Mouse (Mus musculus): Measurements from ENCODE around the gene Grk4.
"Not testable (repeated sequence)": the region's sequence is repeated elsewhere in the genome, so short reads cannot be mapped to it uniquely, and the experiment has no call there.

Grk4 gene

DNA sequence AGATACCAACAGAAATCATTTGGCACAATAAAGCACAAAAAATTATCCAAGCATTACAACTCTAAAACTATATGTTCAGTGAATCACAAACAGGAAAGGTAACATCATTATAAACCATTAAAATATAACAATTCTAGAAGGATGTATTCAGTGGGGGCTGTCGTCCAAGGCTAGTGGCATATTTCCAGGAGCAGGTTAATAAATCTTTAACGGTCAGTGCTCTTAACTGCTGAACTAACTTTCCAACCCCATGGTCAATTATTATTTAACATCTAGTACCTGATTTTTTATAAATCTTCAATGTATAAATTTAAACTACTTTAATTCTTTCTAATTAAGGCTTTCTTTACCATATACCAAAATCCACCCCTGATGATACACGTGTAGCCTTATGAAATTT is 54.2 kb downstream of the Grk4 start:
- DNase-seq (ENCODE audit: low read depth) = not testable (repeated sequence)

DNA sequence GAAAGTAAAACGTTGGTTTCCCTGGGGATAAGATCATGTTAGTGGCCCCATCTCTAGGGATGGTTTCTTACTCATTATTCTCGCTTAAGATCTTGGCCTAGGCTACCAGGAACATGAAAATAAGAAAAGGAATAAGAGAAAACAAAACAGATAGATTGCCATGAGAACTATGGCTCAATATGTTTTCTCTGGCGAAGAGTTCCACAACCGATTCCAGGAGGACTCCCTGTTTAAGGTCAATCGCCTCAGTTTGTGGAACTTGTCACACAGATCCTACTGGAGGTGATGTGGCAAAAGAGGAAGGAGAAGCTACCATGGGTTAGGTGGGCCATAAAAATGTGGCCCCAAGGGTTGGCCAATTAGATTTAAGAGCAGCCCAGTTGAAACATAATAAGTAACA is 54.6 kb downstream of the Grk4 start:
- DNase-seq (ENCODE audit: low read depth) = no peak

DNA sequence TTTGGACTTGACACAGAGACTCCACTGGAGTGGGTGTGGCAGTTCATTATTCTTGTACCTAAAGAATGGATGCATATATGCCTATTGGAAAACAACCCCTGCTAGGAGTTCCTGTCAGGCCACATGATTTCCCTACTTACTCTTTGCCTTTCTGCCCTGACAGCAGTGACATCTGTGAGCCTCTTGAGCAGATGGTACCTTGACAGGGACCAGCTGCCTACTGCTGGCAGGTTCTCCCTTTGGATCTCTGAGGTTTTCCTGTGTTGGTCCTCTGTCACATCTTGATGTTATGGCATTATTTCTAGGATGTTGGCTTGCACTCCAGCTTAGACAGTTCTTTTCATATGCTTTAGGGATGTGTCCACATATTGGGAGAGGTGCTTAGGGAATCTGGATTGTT is 69.0 kb downstream of the Grk4 start:
- no peak for DNase-seq (ENCODE audit: low read depth)

DNA sequence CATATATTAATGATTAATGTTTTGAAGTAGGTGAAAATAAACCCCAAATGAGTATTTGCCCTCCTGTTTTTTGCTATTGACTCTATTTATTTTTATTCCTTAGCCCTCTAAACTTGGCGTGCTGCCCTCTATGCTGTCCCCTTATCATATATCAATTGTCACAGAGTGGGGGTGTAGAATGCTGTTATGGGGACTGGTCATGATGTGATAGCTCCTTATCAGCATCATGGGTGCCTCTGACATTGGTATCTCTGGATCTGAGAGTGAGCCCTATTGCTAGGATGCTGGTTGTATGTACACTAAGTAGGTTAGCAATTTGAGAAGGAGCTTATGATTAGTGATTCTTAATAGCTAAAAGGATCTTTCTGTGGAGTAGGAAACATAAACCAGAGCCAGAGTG is 70.1 kb downstream of the Grk4 start:
- no peak for DNase-seq (ENCODE audit: low read depth)

DNA sequence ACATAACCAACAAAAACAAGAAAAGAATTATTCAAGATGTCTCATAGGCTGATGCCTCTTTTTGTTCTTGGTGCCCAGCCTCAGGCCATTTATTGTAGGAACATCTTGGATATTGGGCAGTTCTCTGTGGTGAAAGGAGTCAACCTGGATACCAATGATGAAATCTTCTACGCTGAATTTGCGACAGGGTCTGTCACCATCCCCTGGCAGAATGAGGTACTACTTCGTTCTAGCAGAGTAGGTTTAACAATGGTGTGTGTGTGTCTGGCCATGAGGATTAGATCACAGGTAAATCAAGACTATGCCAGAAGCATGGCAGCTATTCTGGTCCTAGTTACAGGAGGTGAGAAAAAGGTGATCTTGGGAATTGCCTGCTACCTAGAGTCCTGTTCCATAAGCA is 91.3 kb downstream of the Grk4 start:
- DNase-seq (ENCODE audit: low read depth) = peak; percentile 30

DNA sequence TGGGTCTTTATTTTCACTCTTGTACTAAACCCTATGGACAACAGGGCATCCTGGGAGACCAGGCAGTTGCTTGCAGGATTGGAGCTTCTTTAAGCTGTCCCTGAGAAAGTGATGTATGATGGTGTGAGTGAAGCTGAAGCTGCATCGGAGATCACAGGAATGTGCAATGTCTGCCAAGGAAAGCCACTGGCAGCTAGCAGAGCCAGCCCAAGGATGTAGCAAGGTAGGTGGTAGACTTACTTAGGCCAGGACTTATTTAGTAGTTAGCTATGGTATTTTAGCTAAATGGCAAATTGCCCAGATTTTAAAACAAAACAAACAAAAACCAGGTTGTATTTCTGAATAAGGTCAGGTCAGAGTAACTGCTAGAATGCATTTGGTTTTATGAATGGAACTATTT is 98.6 kb downstream of the Grk4 start:
- DNase-seq (ENCODE audit: low read depth) = no peak

DNA sequence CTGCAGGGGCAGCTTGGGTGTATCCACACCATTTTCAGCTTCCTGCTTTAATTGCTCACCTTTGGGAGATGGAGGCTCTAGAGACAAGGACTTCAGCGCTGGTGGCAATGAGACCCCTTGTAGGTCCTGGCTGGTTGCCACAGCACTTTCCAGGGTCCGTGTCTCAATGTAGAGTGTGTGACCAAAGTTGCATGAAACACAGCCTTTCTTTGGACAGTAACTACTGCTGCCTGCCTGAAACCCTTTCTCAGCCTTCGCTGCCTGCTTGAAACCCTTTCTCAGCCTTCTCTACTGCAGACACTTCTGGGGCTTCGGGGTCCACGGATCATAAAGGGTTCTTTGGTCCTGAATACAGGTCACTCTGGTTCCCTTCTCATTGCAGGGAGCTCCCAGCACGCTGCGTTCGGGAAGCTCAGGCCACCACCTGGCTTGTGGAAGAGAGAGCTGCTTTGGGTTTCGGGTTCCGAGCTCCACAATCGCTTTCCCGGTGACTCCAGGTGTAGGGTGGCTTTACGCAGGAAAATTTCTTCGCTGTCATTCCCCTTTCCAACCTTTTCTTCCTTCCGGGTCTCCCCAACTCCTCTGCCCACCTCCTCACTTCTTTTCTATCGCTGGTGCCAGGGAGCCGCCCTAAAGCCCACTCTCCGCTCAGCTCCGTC is 100.8 kb downstream of the Grk4 start:
- no peak for DNase-seq (ENCODE audit: low read depth)

DNA sequence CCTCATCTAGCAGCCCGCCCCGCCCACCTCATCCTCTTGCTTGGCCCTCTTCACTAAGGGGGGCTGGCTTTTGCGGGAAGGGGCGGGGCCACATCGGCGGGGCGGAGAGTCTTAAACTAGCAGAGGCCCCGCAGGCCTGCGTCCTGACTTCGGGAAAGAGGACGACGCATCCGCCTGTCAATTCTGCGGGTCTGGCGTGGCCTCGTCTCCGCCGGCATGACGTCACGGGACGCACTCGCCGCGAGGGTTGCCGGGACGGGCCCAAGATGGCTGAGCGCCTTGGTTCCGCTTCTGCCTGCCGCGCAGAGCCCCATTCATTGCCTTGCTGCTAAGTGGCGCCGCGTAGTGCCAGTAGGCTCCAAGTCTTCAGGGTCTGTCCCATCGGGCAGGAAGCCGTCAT is 101.3 kb downstream of the Grk4 start, which contains the start of gene Htt:
Gene Htt (plus strand): TSS at position 232 of the 400 bp plus-strand sequence.
- peak; percentile 98 for DNase-seq (ENCODE audit: low read depth)

DNA sequence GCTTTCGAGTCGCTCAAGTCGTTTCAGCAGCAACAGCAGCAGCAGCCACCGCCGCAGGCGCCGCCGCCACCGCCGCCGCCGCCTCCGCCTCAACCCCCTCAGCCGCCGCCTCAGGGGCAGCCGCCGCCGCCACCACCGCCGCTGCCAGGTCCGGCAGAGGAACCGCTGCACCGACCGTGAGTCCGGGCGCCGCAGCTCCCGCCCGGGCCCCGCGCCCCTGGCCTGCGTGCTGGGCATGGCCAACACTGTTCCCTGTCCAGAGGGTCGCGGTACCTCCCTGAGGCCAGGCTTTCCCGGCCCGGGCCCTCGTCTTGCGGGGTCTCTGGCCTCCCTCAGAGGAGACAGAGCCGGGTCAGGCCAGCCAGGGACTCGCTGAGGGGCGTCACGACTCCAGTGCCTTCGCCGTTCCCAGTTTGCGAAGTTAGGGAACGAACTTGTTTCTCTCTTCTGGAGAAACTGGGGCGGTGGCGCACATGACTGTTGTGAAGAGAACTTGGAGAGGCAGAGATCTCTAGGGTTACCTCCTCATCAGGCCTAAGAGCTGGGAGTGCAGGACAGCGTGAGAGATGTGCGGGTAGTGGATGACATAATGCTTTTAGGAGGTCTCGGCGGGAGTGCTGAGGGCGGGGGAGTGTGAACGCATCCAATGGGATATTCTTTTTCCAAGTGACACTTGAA is 101.9 kb downstream of the Grk4 start:
- DNase-seq (ENCODE audit: low read depth) = peak; percentile 56

DNA sequence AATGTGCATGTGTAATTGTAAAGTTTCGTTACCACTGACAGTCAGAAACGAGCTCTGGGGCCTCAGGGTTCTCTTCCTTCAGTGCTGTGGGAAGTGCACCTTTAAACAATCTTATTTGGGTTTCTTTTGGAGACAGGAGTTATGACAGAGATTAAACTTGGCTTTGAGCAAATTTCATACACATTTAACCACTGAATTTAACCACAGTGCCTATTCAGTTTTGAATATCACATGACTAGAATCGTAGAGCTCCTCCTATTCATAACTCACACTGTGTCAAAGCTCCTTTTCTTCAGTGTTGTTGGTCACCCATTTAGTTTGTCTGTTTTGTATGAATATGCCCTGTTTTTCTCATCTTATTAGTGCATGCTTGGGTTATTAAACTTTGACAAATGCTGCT is 111.6 kb downstream of the Grk4 start:
- peak; percentile 34 for DNase-seq (ENCODE audit: low read depth)

DNA sequence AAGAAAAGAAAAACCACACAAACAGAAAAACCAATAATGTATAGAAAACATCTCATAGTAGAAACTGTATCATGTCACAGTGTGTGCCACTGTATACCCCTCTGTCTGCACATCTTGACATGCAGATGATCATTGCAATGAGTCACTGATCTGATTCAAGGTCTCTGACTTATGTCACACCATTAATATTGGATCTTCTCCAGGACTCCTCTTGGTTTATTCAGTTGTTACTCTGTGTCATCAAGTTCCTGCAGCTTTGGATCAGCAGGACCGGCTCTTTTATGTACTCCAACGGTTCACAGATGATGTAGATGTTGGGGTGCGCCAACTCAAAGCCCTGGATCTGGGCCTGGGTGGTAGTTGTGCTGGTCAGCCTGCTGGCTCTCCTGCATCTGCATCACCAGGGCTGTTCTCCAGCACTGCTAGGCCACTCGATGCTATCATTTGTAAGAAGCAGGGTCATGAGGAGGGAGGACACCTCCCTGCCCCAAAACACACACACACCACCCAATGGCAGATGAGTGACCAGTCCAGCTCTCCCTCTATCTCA is 112.6 kb downstream of the Grk4 start:
- DNase-seq (ENCODE audit: low read depth) = peak; percentile 52

DNA sequence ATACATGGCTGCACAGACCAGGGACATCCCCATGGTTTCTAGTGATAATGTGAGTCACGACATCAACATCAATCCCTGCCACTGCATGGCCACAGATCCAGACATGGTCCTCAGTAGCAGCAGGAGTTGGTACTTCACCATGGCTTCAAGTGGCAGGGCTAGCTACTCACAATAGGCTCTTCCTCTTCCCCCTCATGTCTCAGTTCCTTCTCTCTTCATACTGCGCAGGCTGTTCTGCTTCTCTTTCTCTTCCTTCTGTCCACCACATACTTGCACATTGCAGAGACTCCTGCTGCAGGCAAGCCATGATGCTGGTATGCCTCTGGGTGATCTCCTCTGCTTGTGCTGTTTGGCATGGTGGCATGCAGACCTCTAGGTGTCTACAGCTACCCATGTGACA is 113.2 kb downstream of the Grk4 start:
- no peak for DNase-seq (ENCODE audit: low read depth)

DNA sequence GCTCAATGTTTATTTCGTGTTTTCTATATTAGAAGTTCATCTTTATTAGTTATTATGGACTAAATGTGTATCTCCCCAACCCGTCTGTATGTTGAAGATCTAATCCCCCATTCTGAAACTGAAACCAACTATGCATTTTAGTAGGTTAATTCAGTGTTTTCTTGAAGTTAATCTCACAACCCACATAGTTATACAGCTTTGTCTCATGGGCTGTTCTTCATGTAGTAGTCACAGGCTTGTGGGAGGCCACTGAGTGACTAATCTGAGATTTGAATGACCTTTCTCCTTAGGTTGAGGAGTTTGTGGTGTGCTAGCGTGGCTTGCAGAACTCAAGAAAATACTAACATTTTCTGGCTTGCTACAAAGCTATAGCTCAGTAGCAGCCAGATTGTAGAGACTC is 124.8 kb downstream of the Grk4 start:
- DNase-seq (ENCODE audit: low read depth) = peak; percentile 42

DNA sequence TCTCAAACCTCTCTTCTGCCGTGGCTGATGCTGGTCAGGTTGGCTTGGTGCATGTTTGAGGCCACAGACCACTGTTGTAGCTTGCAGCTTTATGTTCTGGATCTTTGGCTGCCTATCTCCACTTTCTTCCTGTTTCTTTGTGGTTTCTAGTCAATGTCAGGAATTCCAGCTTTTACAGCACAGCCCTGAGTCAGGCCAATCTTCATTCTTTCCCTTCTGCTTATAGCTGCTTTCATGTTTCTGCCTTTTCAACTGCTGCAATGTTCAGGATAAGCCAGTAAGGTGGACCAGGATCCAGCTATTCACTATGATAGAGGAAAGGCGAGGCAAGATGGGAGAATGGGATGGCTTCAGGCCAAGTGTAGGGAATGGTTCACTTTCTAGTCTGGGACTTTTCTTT is 131.0 kb downstream of the Grk4 start:
- DNase-seq (ENCODE audit: low read depth) = no peak

DNA sequence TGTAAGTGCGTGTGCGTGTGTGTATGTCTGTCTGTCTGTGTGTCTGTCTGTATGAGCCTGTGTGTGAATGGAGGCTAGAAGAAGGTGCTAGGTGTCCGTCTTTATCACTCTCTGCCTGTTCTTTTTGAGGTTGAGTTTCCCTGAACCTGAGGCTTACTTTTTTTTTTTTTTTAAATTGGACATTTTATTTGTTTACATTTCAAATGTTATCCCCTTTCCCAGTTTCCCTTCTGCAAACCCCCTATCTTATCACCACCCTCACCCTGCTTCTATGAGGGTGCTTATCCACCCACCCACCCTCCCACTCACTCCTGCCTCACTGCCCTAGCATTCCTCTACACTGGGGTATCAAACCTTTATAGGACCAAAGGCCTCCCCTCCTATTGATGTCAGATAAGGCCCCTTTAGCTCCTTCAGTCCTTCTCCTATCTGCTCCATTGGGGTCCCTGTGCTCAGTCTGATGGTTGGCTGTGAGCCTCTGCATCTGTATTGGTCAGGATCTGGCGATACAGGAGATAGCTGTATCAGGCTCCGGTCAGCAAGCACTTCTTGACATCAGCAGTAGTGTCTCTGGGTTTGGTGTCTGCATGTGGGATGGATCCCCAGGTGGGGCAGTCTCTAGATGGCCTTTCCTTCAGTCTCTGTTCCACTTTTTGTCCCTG is 140.2 kb downstream of the Grk4 start:
- DNase-seq (ENCODE audit: low read depth) = no peak
